Mouse (Mus musculus): ENCODE data around the gene Rchy1. TPM values are rescaled to one million over a fixed set of nuclear protein-coding genes. Genes with fewer than 3 reads are reported as not detected.
A peak's percentile ranks its signal among the peaks of the same experiment; 100 is the strongest.

Gene Rchy1
- total RNA-seq (2014; rRNA removed) (23.2 and 35.6 TPM in 2 replicates), polyA plus RNA-seq (2015; fragmentation: Nextera tagmentation; extraction: Ambion mirVana) (76.6 and 81.2 TPM in 2 replicates)

DNA sequence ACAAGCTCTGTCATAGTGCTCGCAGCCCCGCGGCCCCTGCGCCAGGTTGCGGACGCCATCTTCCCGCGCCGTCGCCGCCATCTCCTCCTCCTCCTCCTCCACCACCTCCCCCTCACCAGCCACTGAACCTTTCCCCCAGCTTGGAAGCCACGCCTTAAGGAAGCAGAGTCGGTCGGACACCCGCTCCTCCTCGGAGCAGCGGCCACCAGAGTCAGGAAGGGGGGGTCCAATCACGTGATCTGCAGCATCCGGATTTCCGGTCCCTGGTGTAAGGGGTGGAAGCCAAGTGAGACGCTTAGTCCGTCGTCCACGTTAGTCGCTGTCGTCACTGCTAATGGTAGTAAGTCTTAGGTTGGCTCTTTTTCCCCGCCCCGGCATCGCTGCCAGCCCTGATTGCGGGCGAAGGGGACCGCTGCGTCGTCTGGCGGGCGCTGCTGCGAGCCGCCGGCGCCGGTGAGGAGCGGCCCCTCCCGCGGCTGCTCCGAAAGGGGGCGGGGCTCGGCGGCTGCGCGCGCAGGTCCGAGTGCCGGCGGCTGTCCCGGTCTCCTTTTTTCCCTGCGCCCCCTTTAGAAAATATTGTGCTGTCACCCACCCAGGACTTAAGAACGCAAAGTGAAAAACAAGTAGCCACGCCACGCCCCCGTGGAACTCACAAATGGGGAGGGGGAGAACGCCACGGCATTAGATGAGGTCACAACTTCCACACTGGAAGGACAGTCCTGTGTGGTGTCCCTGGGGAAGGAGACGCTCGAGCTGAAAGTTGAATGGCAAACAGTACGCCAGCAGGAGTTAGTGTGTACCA, at the start of gene Rchy1:
Rchy1 (minus strand) TSS at position 430 of the 802 bp plus-strand sequence.
- H3K27ac ChIP-seq = peak within 1 kb of the TSS; percentile 94
- peak; percentile 98 for ATAC-seq
- peaks cover 13% of the 10 kb centered on the region for H3K4me1 ChIP-seq (ENCODE audit: insufficient read depth, low read length)
- H3K27me3 ChIP-seq (ENCODE audit: insufficient read depth, low read length) = no peaks in the 10 kb centered on the region
- H3K4me3 ChIP-seq (ENCODE audit: low read length) = peak within 1 kb of the TSS; percentile 55
- peak; percentile 96 for DNase-seq (ENCODE audit: low spot score)
- H3K4me2 ChIP-seq (ENCODE audit: low read depth, low read length) = peak within 1 kb of the TSS; percentile 59
- peak within 1 kb of the TSS; percentile 73 for H3K9ac ChIP-seq (replicated peaks; ENCODE audit: low read length)
- no peaks in the 10 kb centered on the region for H3K9me3 ChIP-seq (ENCODE audit: low read length)
- peak; percentile 45 for TF ChIP-seq CTCF (IDR thresholded peaks at IDR 0.05; ENCODE audit: low read depth)
- no peaks in the 10 kb centered on the region for H3K36me3 ChIP-seq (ENCODE audit: insufficient read depth, low read length)
- 2% methylated on average over 65 of the region's 65 CpGs for WGBS

DNA sequence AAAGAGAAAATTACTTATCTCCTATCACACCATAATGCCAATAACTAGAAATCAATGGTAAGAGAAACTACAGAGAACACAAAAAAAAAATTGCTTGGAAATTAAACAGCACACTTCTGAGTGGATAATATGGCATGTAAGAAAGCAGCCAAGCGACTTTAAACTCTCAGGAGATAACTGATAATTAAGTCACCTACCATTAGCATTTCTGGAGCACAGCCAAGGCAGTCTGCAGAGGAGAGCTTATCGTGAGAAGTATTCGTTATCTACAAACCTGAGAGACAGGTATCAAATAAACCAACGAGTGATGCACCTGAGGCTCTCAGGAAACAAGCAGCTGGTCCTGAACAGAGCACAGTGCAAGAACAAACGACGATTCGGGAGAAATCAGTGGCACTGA, 48.9 kb upstream of the Rchy1 start:
- no peak overlapping the region for H3K4me2 ChIP-seq (ENCODE audit: low read depth, low read length)
- no peaks in the 10 kb centered on the region for H3K4me1 ChIP-seq (ENCODE audit: insufficient read depth, low read length)
- no peak overlapping the region for H3K9ac ChIP-seq (replicated peaks; ENCODE audit: low read length)
- no peaks in the 10 kb centered on the region for H3K27me3 ChIP-seq (ENCODE audit: insufficient read depth, low read length)
- no peak overlapping the region for H3K4me3 ChIP-seq (ENCODE audit: low read length)
- no peak overlapping the region for H3K27ac ChIP-seq
- no peak for ATAC-seq
- 68% methylated on average over 7 of the region's 7 CpGs for WGBS
- peak; percentile 33 for DNase-seq (ENCODE audit: low spot score)
- TF ChIP-seq CTCF (IDR thresholded peaks at IDR 0.05; ENCODE audit: low read depth) = no peak
- no peaks in the 10 kb centered on the region for H3K36me3 ChIP-seq (ENCODE audit: insufficient read depth, low read length)
- H3K9me3 ChIP-seq (ENCODE audit: low read length) = no peaks in the 10 kb centered on the region

DNA sequence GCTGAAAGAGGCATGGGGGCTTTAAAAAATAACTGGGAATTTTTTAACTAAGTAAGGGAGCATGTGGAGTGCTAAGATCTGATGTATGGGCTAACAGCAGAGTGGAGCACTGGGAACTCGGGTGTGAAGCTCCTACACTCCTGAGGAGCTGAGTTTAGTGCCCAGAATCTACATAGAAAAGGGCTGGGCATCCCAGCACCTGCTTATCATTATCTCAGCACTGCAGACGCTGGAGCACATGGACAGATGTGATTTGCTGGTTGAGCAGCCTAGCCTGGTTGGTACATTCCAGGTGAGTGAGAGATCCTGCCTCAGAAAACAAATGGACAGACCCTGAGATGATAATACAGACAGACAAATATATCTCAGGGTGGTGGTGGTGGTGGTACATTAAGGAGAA, 47.0 kb upstream of the Rchy1 start:
- Histone ChIP-seq H3K27me3 (ENCODE audit: insufficient read depth, low read length) (no peaks in the 10 kb centered on the region), H3K4me3 (ENCODE audit: low read length) (no peak overlapping the region), H3K9ac (replicated peaks; ENCODE audit: low read length) (no peak overlapping the region), H3K9me3 (ENCODE audit: low read length) (no peaks in the 10 kb centered on the region), H3K4me1 (ENCODE audit: insufficient read depth, low read length) (no peaks in the 10 kb centered on the region), H3K4me2 (ENCODE audit: low read depth, low read length) (no peak overlapping the region), H3K36me3 (ENCODE audit: insufficient read depth, low read length) (no peaks in the 10 kb centered on the region), H3K27ac (no peak overlapping the region)
- DNase-seq (ENCODE audit: low spot score) (no peak), ATAC-seq (no peak)
- WGBS = 47% methylated on average over 2 of the region's 2 CpGs
- no peak for TF ChIP-seq CTCF (IDR thresholded peaks at IDR 0.05; ENCODE audit: low read depth)

DNA sequence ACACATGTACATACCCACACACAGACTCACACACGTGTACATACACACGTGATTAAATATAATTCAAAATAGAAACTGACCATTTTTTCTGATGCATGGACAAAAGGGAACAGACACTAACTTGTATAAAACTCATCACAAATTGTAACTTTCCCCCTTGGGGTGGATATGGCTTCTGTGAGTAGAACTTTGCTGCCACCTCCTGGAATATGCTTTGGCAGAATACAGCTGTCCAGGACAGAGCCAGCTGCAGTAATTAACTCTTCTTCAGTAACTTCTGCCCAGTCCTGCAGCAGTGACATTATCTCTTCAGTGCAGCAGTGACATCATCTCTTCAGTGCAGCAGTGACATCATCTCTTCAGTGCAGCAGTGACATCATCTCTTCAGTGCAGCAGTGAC, 40.1 kb upstream of the Rchy1 start:
- ATAC-seq (peak; percentile 86), DNase-seq (ENCODE audit: low spot score) (peak; percentile 77)
- H3K9me3 ChIP-seq (ENCODE audit: low read length) = 0 out of 2 replicates have a peak, but pooled peaks cover 2% of the 10 kb centered on the region
- H3K27me3 ChIP-seq (ENCODE audit: insufficient read depth, low read length) = no peaks in the 10 kb centered on the region
- WGBS = 80% methylated on average over 2 of the region's 2 CpGs
- no peak overlapping the region for H3K4me2 ChIP-seq (ENCODE audit: low read depth, low read length)
- H3K9ac ChIP-seq (replicated peaks; ENCODE audit: low read length) = no peak overlapping the region
- H3K27ac ChIP-seq = no peak overlapping the region
- no peak overlapping the region for H3K4me3 ChIP-seq (ENCODE audit: low read length)
- H3K4me1 ChIP-seq (ENCODE audit: insufficient read depth, low read length) = no peaks in the 10 kb centered on the region
- H3K36me3 ChIP-seq (ENCODE audit: insufficient read depth, low read length) = no peaks in the 10 kb centered on the region
- peak; percentile 78 for TF ChIP-seq CTCF (IDR thresholded peaks at IDR 0.05; ENCODE audit: low read depth)

DNA sequence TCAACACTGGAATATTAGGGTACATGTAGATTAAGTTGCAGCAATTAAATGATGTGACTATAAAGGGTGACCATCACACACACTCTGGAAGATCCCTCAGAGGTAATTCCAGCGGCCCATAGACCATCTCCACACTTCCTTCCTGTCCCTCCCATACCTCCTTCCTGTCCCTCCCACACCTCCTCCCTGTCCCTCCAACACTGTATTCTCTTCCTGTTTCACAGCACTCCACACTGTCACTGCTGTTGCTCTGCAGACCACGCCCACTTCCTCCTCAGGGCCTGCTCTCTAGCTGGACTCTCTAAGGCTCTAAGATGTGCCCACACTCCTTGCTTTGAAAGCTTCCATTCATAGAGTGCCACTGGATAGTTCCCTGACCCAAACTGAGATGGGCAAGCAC, 37.9 kb upstream of the Rchy1 start:
- DNase-seq (ENCODE audit: low spot score) (no peak), ATAC-seq (no peak)
- Histone ChIP-seq H3K4me1 (ENCODE audit: insufficient read depth, low read length) (no peaks in the 10 kb centered on the region), H3K9ac (replicated peaks; ENCODE audit: low read length) (no peak overlapping the region), H3K27me3 (ENCODE audit: insufficient read depth, low read length) (no peaks in the 10 kb centered on the region), H3K4me2 (ENCODE audit: low read depth, low read length) (no peak overlapping the region), H3K36me3 (ENCODE audit: insufficient read depth, low read length) (no peaks in the 10 kb centered on the region), H3K9me3 (ENCODE audit: low read length) (0 out of 2 replicates have a peak, but pooled peaks cover 2% of the 10 kb centered on the region), H3K4me3 (ENCODE audit: low read length) (no peak overlapping the region), H3K27ac (no peak overlapping the region)
- TF ChIP-seq CTCF (IDR thresholded peaks at IDR 0.05; ENCODE audit: low read depth) = no peak
- WGBS = 74% methylated on average over 2 of the region's 2 CpGs

DNA sequence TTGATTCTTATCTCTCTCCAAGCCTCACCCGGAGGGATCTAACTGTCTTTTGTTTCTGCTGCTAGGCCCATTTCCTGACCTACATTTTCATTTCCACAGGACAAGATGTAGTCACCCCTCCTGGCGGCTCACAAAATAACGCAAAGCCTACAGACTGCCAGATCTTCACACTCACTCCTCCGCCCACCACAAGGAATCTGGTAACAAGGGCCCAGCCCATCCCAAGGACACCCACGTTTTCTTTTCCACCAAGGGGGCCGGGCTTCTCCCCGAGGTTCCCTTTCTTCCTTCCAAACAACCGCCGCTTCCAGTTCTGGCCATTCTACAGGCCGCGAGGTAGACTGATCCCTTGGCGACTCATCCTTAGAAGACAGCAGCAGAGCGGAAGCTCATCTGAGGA, 31.7 kb upstream of the Rchy1 start:
- H3K27me3 ChIP-seq (ENCODE audit: insufficient read depth, low read length) = no peaks in the 10 kb centered on the region
- no peak overlapping the region for H3K9ac ChIP-seq (replicated peaks; ENCODE audit: low read length)
- no peak overlapping the region for H3K4me2 ChIP-seq (ENCODE audit: low read depth, low read length)
- TF ChIP-seq CTCF (IDR thresholded peaks at IDR 0.05; ENCODE audit: low read depth) = no peak
- no peak overlapping the region for H3K4me3 ChIP-seq (ENCODE audit: low read length)
- 63% methylated on average over 13 of the region's 13 CpGs for WGBS
- no peak for DNase-seq (ENCODE audit: low spot score)
- no peaks in the 10 kb centered on the region for H3K4me1 ChIP-seq (ENCODE audit: insufficient read depth, low read length)
- no peak for ATAC-seq
- H3K27ac ChIP-seq = no peak overlapping the region
- H3K36me3 ChIP-seq (ENCODE audit: insufficient read depth, low read length) = no peaks in the 10 kb centered on the region
- H3K9me3 ChIP-seq (ENCODE audit: low read length) = 0 out of 2 replicates have a peak, but pooled peaks cover 2% of the 10 kb centered on the region

DNA sequence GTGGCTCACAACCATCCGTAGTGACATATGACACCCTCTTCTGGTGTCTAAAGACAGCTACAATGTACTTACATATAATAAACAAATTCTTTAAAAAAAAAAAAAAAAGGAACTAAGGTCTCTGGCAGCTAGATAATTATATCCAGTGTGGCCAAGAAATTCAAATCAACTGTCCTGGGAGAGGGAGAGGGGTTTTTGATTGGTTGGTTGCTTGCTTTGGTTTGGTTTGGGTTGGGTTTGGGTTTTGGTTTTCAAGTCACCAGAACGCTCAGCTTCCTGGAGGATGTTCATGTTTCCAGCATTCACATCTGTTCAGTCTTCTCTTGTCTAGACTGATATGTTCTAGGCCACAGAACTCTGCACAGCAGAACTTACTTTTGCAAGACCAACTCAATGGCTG, 30.2 kb upstream of the Rchy1 start:
- WGBS = 98% methylated on average over 2 of the region's 2 CpGs
- Histone ChIP-seq H3K9ac (replicated peaks; ENCODE audit: low read length) (no peak overlapping the region), H3K4me1 (ENCODE audit: insufficient read depth, low read length) (no peaks in the 10 kb centered on the region), H3K4me2 (ENCODE audit: low read depth, low read length) (no peak overlapping the region), H3K4me3 (ENCODE audit: low read length) (no peak overlapping the region), H3K9me3 (ENCODE audit: low read length) (no peaks in the 10 kb centered on the region), H3K27ac (no peak overlapping the region), H3K36me3 (ENCODE audit: insufficient read depth, low read length) (no peaks in the 10 kb centered on the region), H3K27me3 (ENCODE audit: insufficient read depth, low read length) (no peaks in the 10 kb centered on the region)
- DNase-seq (ENCODE audit: low spot score) (no peak), ATAC-seq (no peak)
- no peak for TF ChIP-seq CTCF (IDR thresholded peaks at IDR 0.05; ENCODE audit: low read depth)
